Mouse (Mus musculus): ENCODE results near the gene Spem2. TPM values are rescaled to one million over a fixed set of nuclear protein-coding genes. Genes with fewer than 3 reads are reported as not detected.
"Not testable (repeated sequence)": the region's sequence is repeated elsewhere in the genome, so short reads cannot be mapped to it uniquely, and the experiment has no call there.

Gene Spem2
- not detected for total RNA-seq (2021)
- long read RNA-seq: 0 reads

- DNase-seq (ENCODE audit: low spot score in 2 of 2): no peak
These were observed at the start of gene Spem2 for GRCm38 (mm10) chr11:69818365-69818764. Gene Spem2 (minus strand): TSS chr11:69818465.

GRCm38 (mm10) chr11:69867335-69867734, 49.1 kb upstream of the Spem2 start:
- no peak for DNase-seq (ENCODE audit: low spot score in 2 of 2)

- no peak for DNase-seq (ENCODE audit: low spot score in 2 of 2)
These were observed 47.3 kb upstream of the Spem2 start for GRCm38 (mm10) chr11:69865561-69865960.

GRCm38 (mm10) chr11:69864138-69864860, 46.0 kb upstream of the Spem2 start:
- no peak for DNase-seq (ENCODE audit: low spot score in 2 of 2)

- DNase-seq (ENCODE audit: low spot score in 2 of 2): not testable (repeated sequence)
These were observed 45.5 kb upstream of the Spem2 start for GRCm38 (mm10) chr11:69863729-69864128.

DNA sequence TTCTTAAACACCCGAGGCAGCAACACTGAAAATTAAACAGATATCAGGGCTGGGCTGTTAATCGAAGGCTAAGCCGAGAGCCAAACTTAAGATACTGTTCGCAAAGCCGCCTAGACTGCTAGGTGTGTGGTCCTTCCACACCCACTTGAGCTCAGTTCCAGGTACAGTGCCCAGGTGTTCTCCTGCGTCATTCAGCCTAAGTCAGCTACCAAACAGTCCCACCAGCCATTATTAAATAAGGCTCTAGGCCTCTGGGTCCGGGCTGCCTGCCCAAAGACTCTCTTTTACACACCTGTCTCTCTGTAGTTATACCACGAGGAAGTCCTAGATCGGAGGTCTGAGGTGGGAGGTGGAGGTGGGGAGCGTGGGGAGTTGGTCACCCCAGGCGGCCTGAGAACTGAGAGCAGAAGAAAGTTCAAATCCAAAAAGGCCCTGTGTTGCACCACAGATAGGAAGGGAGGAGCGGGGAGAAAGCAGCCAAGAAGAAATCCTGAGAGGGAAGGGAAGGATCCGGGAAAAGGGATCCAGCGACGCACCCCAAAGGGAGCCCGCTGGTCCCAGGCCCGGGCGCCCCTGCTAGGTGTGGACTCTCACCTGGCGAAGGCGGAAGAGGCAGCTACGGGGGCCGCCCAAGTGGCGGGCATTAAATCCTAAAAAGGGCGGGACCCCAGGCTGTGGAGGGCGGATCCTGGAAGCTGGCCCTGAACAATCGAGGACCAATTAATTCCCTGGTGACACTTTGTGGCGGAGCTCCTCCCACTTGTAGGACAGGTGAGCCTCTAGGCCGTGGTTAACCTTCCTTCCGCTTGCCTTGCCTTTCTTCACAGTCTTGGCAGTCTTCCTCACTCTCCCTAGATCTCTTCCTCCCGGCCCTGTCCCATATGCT, 40.1 kb upstream of the Spem2 start, which contains the start of gene Tnk1:
Tnk1 (minus strand) TSS at position 618 of the 886 bp plus-strand sequence.
- no peak for DNase-seq (ENCODE audit: low spot score in 2 of 2)

DNA sequence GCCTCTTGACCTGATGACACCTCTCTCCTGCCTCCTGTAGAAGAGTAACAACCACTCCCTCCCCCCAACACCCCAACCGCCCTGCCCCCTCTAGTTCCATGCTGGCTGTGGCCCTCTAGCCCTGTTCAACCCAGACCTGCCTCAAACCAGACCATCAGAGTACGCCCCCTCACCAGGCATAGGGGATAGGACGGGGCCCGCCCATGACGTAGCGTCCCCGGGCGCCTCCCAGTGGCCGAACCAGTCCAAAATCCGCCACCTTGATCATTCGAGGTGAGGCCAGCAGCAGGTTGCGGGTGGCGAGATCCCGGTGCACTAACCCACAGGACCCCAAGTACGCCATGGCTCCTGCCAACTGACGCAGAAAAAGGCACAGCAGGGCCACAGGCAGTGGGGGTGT, 37.1 kb upstream of the Spem2 start:
- no peak for DNase-seq (ENCODE audit: low spot score in 2 of 2)

DNA sequence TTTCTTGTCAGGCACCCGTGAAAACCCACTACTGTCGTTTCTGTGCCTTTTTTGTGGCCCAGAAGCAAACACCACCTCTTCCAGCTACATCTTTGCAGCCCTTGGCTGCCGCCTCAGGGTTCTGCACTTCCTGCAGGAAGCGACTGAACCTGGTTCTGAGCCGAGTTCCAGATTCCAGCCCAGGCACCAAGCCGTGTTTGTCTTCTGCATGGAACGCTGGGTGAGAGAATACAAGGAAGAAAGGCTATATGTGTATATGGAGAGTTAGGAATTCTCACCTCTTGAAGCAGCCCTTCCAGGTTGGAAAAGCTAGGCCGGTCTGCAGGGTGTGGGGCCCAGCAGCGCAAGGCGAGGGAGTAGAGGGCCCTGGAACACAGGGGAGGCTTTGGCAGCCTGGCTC, 36.4 kb upstream of the Spem2 start:
- DNase-seq (ENCODE audit: low spot score in 2 of 2): no peak

GRCm38 (mm10) chr11:69853994-69854393, 35.7 kb upstream of the Spem2 start:
- DNase-seq (ENCODE audit: low spot score in 2 of 2): no peak

DNA sequence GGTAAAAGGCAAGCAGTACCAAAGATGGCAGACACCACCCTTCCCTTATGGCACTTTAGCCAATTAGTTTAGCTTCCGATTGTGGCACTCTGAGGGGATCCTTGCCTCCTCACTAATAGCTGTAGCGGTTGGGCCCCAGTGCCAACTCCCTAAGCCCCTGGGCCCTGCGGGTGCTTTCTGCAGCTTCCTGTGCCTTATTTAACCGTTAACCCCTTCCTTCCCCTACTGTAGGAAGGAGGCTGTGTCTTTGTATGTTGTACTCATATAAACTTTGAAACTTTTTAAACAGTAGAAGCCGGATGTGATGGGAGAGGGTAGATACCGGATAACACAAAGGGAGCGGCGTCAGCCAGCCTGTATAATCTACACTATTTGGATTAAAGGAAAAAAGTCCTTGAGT, 32.5 kb upstream of the Spem2 start:
- DNase-seq (ENCODE audit: low spot score in 2 of 2): no peak

- no peak for DNase-seq (ENCODE audit: low spot score in 2 of 2)
These were observed 31.6 kb upstream of the Spem2 start for GRCm38 (mm10) chr11:69849884-69850283.

DNA sequence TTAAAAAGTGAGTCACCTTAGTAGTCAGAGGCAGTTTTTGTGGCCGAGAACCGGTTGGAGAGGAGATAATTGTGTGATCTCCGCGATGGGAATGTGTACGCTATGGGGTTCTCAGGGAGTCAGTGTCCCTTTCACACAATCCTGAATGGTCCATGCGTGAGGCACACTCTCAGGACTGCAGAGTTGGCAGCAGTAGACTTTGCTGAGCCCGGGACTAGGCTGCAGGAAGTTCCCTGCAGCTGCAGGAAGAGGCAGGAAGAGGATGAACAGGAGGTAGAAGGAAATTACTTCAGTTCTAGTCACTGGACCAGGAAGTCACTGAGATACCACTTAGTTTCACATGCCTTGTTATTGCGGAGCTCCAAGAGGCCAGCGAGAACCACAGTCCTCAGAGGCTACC, 30.9 kb upstream of the Spem2 start:
- no peak for DNase-seq (ENCODE audit: low spot score in 2 of 2)

- DNase-seq (ENCODE audit: low spot score in 2 of 2): no peak
These were observed 29.8 kb upstream of the Spem2 start for GRCm38 (mm10) chr11:69848021-69848420.

DNA sequence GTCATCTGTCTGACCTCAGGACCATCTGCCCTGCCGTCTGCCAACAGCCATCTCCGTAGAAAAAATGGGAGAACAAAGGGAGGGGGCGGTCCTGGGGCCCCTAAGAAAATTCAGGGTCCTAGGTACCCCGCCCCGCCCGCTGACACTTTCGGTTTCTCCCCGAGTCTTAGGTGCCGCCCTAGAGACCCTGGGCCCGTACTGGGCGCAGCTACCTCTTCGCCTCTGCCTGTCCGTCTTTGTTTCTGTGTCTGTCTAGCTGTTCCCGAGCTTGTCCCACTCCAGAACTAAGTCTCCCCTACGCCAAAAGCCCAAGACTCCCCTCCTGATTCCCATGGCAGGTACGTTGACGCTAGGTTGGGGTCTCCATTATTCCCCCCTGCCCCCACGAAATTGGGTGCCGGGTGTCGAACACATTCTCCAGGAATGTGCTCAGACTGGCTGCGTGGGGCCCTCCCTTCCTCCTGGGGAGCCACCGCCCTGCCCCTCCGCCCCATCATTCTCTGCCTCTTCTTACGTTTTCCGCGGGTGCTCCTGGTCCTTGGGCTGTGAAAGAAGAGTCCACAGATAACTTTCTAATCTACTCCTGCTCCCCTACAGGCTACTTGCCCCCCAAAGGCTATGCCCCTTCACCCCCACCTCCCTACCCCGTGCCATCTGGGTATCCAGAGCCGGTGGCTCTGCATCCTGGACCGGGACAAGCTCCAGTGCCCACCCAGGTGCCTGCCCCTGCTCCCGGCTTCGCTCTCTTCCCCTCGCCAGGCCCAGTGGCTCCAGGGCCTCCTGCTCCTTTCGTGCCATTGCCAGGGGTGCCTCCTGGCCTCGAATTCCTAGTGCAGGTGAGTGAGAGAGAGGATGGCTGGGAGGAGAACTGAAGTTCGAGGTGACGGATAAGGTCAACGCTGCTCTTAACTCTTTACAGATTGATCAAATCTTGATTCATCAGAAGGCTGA, 28.7 kb upstream of the Spem2 start:
- peak in 1 of 2 experiments; percentile 37 for DNase-seq (ENCODE audit: low spot score in 2 of 2)

GRCm38 (mm10) chr11:69846198-69846680, 28.0 kb upstream of the Spem2 start, which contains the start of gene Plscr3:
Gene Plscr3 (plus strand): TSS chr11:69846376.
- DNase-seq (ENCODE audit: low spot score in 2 of 2): peak; percentile 89 to 95

- no peak for DNase-seq (ENCODE audit: low spot score in 2 of 2)
These were observed 20.4 kb upstream of the Spem2 start for GRCm38 (mm10) chr11:69838714-69839104.

- DNase-seq (ENCODE audit: low spot score in 2 of 2): peak; percentile 95 to 97
These were observed 19.9 kb upstream of the Spem2 start, which contains the start of gene Tmem256 for GRCm38 (mm10) chr11:69837952-69838713. Gene Tmem256 (plus strand): TSS chr11:69838514.

GRCm38 (mm10) chr11:69837604-69837951, 19.3 kb upstream of the Spem2 start, which contains the start of gene Nlgn2:
Gene Nlgn2 (minus strand): TSS chr11:69837784.
- no peak for DNase-seq (ENCODE audit: low spot score in 2 of 2)

GRCm38 (mm10) chr11:69836703-69837576, 18.7 kb upstream of the Spem2 start:
- peak; percentile 49 to 68 for DNase-seq (ENCODE audit: low spot score in 2 of 2)

Measured in layer of hippocampus, postnatal 10 days (tissue).